Mouse (Mus musculus): ENCODE data around the gene Rgl2. TPM values are rescaled to one million over a fixed set of nuclear protein-coding genes. Genes with fewer than 3 reads are reported as not detected.

Rgl2 gene
- total and polyA plus RNA-seq, 3 experiments: 27.0 to 145 (median 35.5) TPM

GRCm38 (mm10) chr17:33931159-33931866, 2.0 kb downstream of the Rgl2 start:
- Histone ChIP-seq H3K36me3 (replicated peaks) (peaks cover 72% of the 10 kb centered on the region), H3K4me1 (ENCODE audit: insufficient read depth, low read depth, low read length) (peaks cover 61% of the 10 kb centered on the region), H3K4me3 (ENCODE audit: low read depth, low read length) (peak overlapping the region; percentile 91), H3K9me3 (replicated peaks) (no peaks in the 10 kb centered on the region), H3K27me3 (ENCODE audit: insufficient read depth, low read length) (no peaks in the 10 kb centered on the region)
- no peak for DNase-seq (ENCODE audit: low spot score)
- no peak for TF ChIP-seq CTCF (IDR thresholded peaks at IDR 0.05; ENCODE audit: low read depth, low read length)
- TF ChIP-seq GATA2 (IDR thresholded peaks at IDR 0.05; ENCODE audit: borderline replicate concordance, low read depth, low read length): no peak
- TF ChIP-seq POLR2AphosphoS5 (IDR thresholded peaks at IDR 0.05; ENCODE audit: insufficient replicate concordance, low read depth, low read length): no peak
- TF ChIP-seq TAL1 (conservative IDR thresholded peaks at IDR 0.05; ENCODE audit: low read depth, low read length): no peak
- no peak for TF ChIP-seq GATA1 (IDR thresholded peaks at IDR 0.05; ENCODE audit: borderline replicate concordance, low read length)
- ATAC-seq (ENCODE audit: extremely low read depth, insufficient number of reproducible peaks, low FRiP score, poor library complexity, severe bottlenecking): no peak

- Histone ChIP-seq H3K36me3 (replicated peaks) (peaks cover 71% of the 10 kb centered on the region), H3K4me3 (ENCODE audit: low read depth, low read length) (no peak overlapping the region; the same call in 1 of the 2 replicates), H3K27me3 (ENCODE audit: insufficient read depth, low read length) (no peaks in the 10 kb centered on the region), H3K4me1 (ENCODE audit: insufficient read depth, low read depth, low read length) (peaks cover 60% of the 10 kb centered on the region), H3K9me3 (replicated peaks) (no peaks in the 10 kb centered on the region)
- TF ChIP-seq GATA1 (IDR thresholded peaks at IDR 0.05; ENCODE audit: borderline replicate concordance, low read length): no peak
- no peak for TF ChIP-seq CTCF (IDR thresholded peaks at IDR 0.05; ENCODE audit: low read depth, low read length)
- no peak for TF ChIP-seq GATA2 (IDR thresholded peaks at IDR 0.05; ENCODE audit: borderline replicate concordance, low read depth, low read length)
- TF ChIP-seq POLR2AphosphoS5 (IDR thresholded peaks at IDR 0.05; ENCODE audit: insufficient replicate concordance, low read depth, low read length): no peak
- no peak for TF ChIP-seq TAL1 (conservative IDR thresholded peaks at IDR 0.05; ENCODE audit: low read depth, low read length)
- no peak for ATAC-seq (ENCODE audit: extremely low read depth, insufficient number of reproducible peaks, low FRiP score, poor library complexity, severe bottlenecking)
- no peak for DNase-seq (ENCODE audit: low spot score)
Observed at GRCm38 (mm10) chr17:33931947-33932346, 2.6 kb downstream of the Rgl2 start.

GRCm38 (mm10) chr17:33932448-33932847, 3.1 kb downstream of the Rgl2 start:
- TF ChIP-seq GATA2 (IDR thresholded peaks at IDR 0.05; ENCODE audit: borderline replicate concordance, low read depth, low read length) (no peak), GATA1 (IDR thresholded peaks at IDR 0.05; ENCODE audit: borderline replicate concordance, low read length) (no peak), POLR2AphosphoS5 (IDR thresholded peaks at IDR 0.05; ENCODE audit: insufficient replicate concordance, low read depth, low read length) (no peak), TAL1 (conservative IDR thresholded peaks at IDR 0.05; ENCODE audit: low read depth, low read length) (no peak), CTCF (IDR thresholded peaks at IDR 0.05; ENCODE audit: low read depth, low read length) (no peak)
- ATAC-seq (ENCODE audit: extremely low read depth, insufficient number of reproducible peaks, low FRiP score, poor library complexity, severe bottlenecking): no peak
- no peak for DNase-seq (ENCODE audit: low spot score)
- H3K4me3 ChIP-seq (ENCODE audit: low read depth, low read length): no peak overlapping the region
- H3K4me1 ChIP-seq (ENCODE audit: insufficient read depth, low read depth, low read length): peaks cover 65% of the 10 kb centered on the region
- H3K36me3 ChIP-seq (replicated peaks): peaks cover 71% of the 10 kb centered on the region
- no peaks in the 10 kb centered on the region for H3K27me3 ChIP-seq (ENCODE audit: insufficient read depth, low read length)
- H3K9me3 ChIP-seq (replicated peaks): no peaks in the 10 kb centered on the region

- ATAC-seq (ENCODE audit: extremely low read depth, insufficient number of reproducible peaks, low FRiP score, poor library complexity, severe bottlenecking) (no peak), DNase-seq (ENCODE audit: low spot score) (no peak)
- Histone ChIP-seq H3K36me3 (replicated peaks) (peaks cover 69% of the 10 kb centered on the region), H3K9me3 (replicated peaks) (no peaks in the 10 kb centered on the region), H3K27me3 (ENCODE audit: insufficient read depth, low read length) (no peaks in the 10 kb centered on the region), H3K4me1 (ENCODE audit: insufficient read depth, low read depth, low read length) (peaks cover 63% of the 10 kb centered on the region), H3K4me3 (ENCODE audit: low read depth, low read length) (no peak overlapping the region)
- no peak for TF ChIP-seq GATA1 (IDR thresholded peaks at IDR 0.05; ENCODE audit: borderline replicate concordance, low read length)
Observed at GRCm38 (mm10) chr17:33932970-33933369, 3.6 kb downstream of the Rgl2 start.

- H3K36me3 ChIP-seq (replicated peaks): peaks cover 80% of the 10 kb centered on the region
Observed at GRCm38 (mm10) chr17:33935422-33936055, 6.2 kb downstream of the Rgl2 start.

GRCm38 (mm10) chr17:33936993-33937392, 7.7 kb downstream of the Rgl2 start:
- Histone ChIP-seq H3K4me1 (ENCODE audit: insufficient read depth, low read depth, low read length) (peaks cover 66% of the 10 kb centered on the region), H3K27me3 (ENCODE audit: insufficient read depth, low read length) (no peaks in the 10 kb centered on the region), H3K9me3 (replicated peaks) (no peaks in the 10 kb centered on the region), H3K4me3 (ENCODE audit: low read depth, low read length) (no peak overlapping the region), H3K36me3 (replicated peaks) (peaks cover 79% of the 10 kb centered on the region)
- no peak for TF ChIP-seq CTCF (IDR thresholded peaks at IDR 0.05; ENCODE audit: low read depth, low read length)
- TF ChIP-seq GATA1 (IDR thresholded peaks at IDR 0.05; ENCODE audit: borderline replicate concordance, low read length): no peak
- no peak for TF ChIP-seq POLR2AphosphoS5 (IDR thresholded peaks at IDR 0.05; ENCODE audit: insufficient replicate concordance, low read depth, low read length)
- no peak for DNase-seq (ENCODE audit: low spot score)
- ATAC-seq (ENCODE audit: extremely low read depth, insufficient number of reproducible peaks, low FRiP score, poor library complexity, severe bottlenecking): no peak

More at GRCm38 (mm10) chr17:33935422-33936055, 6.2 kb downstream of the Rgl2 start:
- H3K27me3 ChIP-seq (ENCODE audit: insufficient read depth, low read length): no peaks in the 10 kb centered on the region
- no peak for TF ChIP-seq TAL1 (conservative IDR thresholded peaks at IDR 0.05; ENCODE audit: low read depth, low read length)
- no peak for TF ChIP-seq POLR2AphosphoS5 (IDR thresholded peaks at IDR 0.05; ENCODE audit: insufficient replicate concordance, low read depth, low read length)
- ATAC-seq (ENCODE audit: extremely low read depth, insufficient number of reproducible peaks, low FRiP score, poor library complexity, severe bottlenecking) (no peak), DNase-seq (ENCODE audit: low spot score) (no peak)
- H3K4me1 ChIP-seq (ENCODE audit: insufficient read depth, low read depth, low read length): peaks cover 67% of the 10 kb centered on the region
- H3K4me3 ChIP-seq (ENCODE audit: low read depth, low read length): no peak overlapping the region
- H3K9me3 ChIP-seq (replicated peaks): no peaks in the 10 kb centered on the region

Data from G1E (cell line).